Mouse (Mus musculus): ENCODE results near the gene Brca1. TPM values are rescaled to one million over a fixed set of nuclear protein-coding genes. Genes with fewer than 3 reads are reported as not detected.
A peak's percentile ranks its signal among the peaks of the same experiment; 100 is the strongest.

Brca1 gene
- polyA plus RNA-seq, 1 experiment from 2014 or later, result 16.1 TPM

- Histone ChIP-seq H3K36me3 (peaks cover 28% of the 10 kb centered on the region), H3K27ac (peak overlapping the region; percentile 87), H3K27me3 (ENCODE audit: insufficient read depth, poor library complexity, severe bottlenecking) (peaks cover 8% of the 10 kb centered on the region), H3K9me3 (no peaks in the 10 kb centered on the region), H3K4me1 (replicated peaks) (peaks cover 85% of the 10 kb centered on the region), H3K4me3 (peak overlapping the region; percentile 75)
- WGBS, result under 1% methylated on average over 51 of the region's 51 CpGs
- DNase-seq (ENCODE audit: low spot score), result peak; percentile 68
These were observed 86.5 kb downstream of the Brca1 start for GRCm38 (mm10) chr11:101465101-101465868.

GRCm38 (mm10) chr11:101464211-101465100 lies 87.3 kb downstream of the Brca1 start, which contains the start of gene Rnd2:
Gene Rnd2, plus strand, starts transcription at chr11:101464999.
- 13% methylated on average over 12 of the region's 12 CpGs for WGBS
- Histone ChIP-seq H3K4me3 (peak within 1 kb of the TSS; percentile 75), H3K27ac (peak within 1 kb of the TSS; percentile 87), H3K36me3 (peaks cover 32% of the 10 kb centered on the region), H3K27me3 (ENCODE audit: insufficient read depth, poor library complexity, severe bottlenecking) (peaks cover 8% of the 10 kb centered on the region), H3K4me1 (replicated peaks) (peaks cover 87% of the 10 kb centered on the region), H3K9me3 (no peaks in the 10 kb centered on the region)
- DNase-seq (ENCODE audit: low spot score), result no peak

- 34% methylated on average over 13 of the region's 13 CpGs for WGBS
- H3K4me1 ChIP-seq (replicated peaks), result peaks cover 84% of the 10 kb centered on the region
- H3K27ac ChIP-seq, result peak overlapping the region; percentile 81
- H3K4me3 ChIP-seq, result peak overlapping the region; percentile 75
- DNase-seq (ENCODE audit: low spot score), result peak; percentile 66
- peaks cover 8% of the 10 kb centered on the region for H3K27me3 ChIP-seq (ENCODE audit: insufficient read depth, poor library complexity, severe bottlenecking)
- no peaks in the 10 kb centered on the region for H3K9me3 ChIP-seq
- H3K36me3 ChIP-seq, result peaks cover 48% of the 10 kb centered on the region
These were observed 88.9 kb downstream of the Brca1 start for GRCm38 (mm10) chr11:101462583-101463440.

- 74% methylated on average over 14 of the region's 14 CpGs for WGBS
- no peaks in the 10 kb centered on the region for H3K9me3 ChIP-seq
- H3K27me3 ChIP-seq (ENCODE audit: insufficient read depth, poor library complexity, severe bottlenecking), result peaks cover 7% of the 10 kb centered on the region
- DNase-seq (ENCODE audit: low spot score), result no peak
- H3K4me1 ChIP-seq (replicated peaks), result peaks cover 78% of the 10 kb centered on the region
- H3K36me3 ChIP-seq, result peaks cover 54% of the 10 kb centered on the region
- peak overlapping the region; percentile 75 for H3K4me3 ChIP-seq
- H3K27ac ChIP-seq, result peak overlapping the region; percentile 81
These were observed 89.6 kb downstream of the Brca1 start for GRCm38 (mm10) chr11:101462141-101462540.

DNA sequence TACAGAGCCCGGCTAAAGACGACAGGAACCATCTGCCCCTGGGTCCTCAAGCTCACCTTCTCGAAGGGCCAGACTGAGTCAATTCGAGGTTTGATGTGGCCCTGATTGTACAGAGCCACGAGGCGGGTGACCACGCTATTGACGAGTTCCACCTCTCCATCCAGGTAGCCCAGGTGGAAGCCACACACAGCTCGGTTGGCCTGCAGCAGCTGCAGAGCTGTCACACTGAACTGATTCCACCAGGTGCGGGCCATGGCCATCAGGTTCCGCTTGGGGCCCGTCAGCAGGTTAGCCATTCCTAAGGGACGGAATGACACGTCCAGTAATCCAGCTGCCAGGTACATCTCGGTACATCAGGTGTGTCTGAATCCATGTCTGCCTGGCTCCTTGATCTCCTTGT lies 91.4 kb downstream of the Brca1 start:
- H3K27ac ChIP-seq, result peak overlapping the region; percentile 66; the same call in 1 of the 2 replicates

GRCm38 (mm10) chr11:101459716-101460115 lies 92.0 kb downstream of the Brca1 start:
- H3K27ac ChIP-seq, result peak overlapping the region; percentile 66; the same call in 1 of the 2 replicates
- H3K36me3 ChIP-seq, result peaks cover 61% of the 10 kb centered on the region
- H3K27me3 ChIP-seq (ENCODE audit: insufficient read depth, poor library complexity, severe bottlenecking), result no peaks in the 10 kb centered on the region
- WGBS, result 35% methylated on average over 6 of the region's 6 CpGs
- H3K9me3 ChIP-seq, result no peaks in the 10 kb centered on the region
- no peak for DNase-seq (ENCODE audit: low spot score)
- no peak overlapping the region for H3K4me3 ChIP-seq
- H3K4me1 ChIP-seq (replicated peaks), result peaks cover 63% of the 10 kb centered on the region

More for the DNA sequence above, 91.4 kb downstream of the Brca1 start:
- H3K4me3 ChIP-seq, result no peak overlapping the region
- H3K9me3 ChIP-seq, result no peaks in the 10 kb centered on the region
- 88% methylated on average over 15 of the region's 15 CpGs for WGBS
- peaks cover 61% of the 10 kb centered on the region for H3K36me3 ChIP-seq
- H3K4me1 ChIP-seq (replicated peaks), result peaks cover 63% of the 10 kb centered on the region
- DNase-seq (ENCODE audit: low spot score), result no peak
- no peaks in the 10 kb centered on the region for H3K27me3 ChIP-seq (ENCODE audit: insufficient read depth, poor library complexity, severe bottlenecking)

DNA sequence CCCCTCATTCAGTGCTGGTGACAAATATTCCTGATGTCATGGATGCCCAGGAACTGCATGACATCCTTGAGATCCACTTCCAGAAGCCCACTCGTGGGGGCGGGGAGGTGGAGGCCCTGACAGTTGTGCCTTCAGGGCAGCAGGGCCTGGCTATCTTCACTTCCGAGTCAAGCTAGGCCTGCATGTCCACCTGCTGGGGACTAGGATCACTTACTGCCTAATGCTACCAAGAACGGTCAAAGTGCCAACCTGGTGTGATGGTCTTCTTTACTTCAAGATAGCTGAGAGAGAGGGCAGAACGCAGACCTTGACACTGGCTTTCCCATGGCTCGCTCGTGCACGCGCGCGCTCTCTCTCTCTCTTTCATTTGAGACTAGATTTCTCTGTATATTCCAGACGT lies 93.5 kb downstream of the Brca1 start:
- Histone ChIP-seq H3K9me3 (no peaks in the 10 kb centered on the region), H3K4me3 (no peak overlapping the region), H3K27me3 (ENCODE audit: insufficient read depth, poor library complexity, severe bottlenecking) (no peaks in the 10 kb centered on the region), H3K4me1 (replicated peaks) (peaks cover 57% of the 10 kb centered on the region), H3K27ac (0 out of 2 replicates have a peak overlapping the region, but pooled peaks have one; percentile 16), H3K36me3 (peaks cover 61% of the 10 kb centered on the region)
- 85% methylated on average over 12 of the region's 12 CpGs for WGBS
- DNase-seq (ENCODE audit: low spot score), result no peak

DNA sequence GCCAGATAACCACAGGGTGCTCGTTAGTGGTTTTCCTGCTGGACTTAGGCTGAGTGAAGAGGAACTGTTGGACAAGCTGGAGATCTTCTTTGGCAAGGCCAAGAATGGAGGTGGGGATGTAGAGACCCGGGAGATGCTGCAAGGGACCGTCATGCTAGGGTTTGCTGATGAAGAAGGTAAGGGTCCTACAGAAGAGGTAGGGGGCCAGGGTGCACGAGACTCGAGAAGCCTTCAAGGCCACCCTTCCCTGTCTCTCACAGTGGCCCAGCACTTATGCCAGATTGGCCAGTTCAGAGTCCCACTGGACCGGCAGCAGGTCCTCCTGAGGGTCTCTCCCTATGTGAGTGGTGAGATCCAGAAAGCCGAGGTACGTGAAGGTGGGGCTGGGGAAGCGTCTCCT lies 94.1 kb downstream of the Brca1 start:
- peaks cover 51% of the 10 kb centered on the region for H3K4me1 ChIP-seq (replicated peaks)
- H3K27me3 ChIP-seq (ENCODE audit: insufficient read depth, poor library complexity, severe bottlenecking), result no peaks in the 10 kb centered on the region
- DNase-seq (ENCODE audit: low spot score), result no peak
- no peak overlapping the region for H3K4me3 ChIP-seq
- WGBS, result 93% methylated on average over 9 of the region's 9 CpGs
- no peak overlapping the region for H3K27ac ChIP-seq
- H3K9me3 ChIP-seq, result no peaks in the 10 kb centered on the region
- H3K36me3 ChIP-seq, result peaks cover 61% of the 10 kb centered on the region

- Histone ChIP-seq H3K4me1 (replicated peaks) (peaks cover 42% of the 10 kb centered on the region), H3K4me3 (no peak overlapping the region), H3K27me3 (ENCODE audit: insufficient read depth, poor library complexity, severe bottlenecking) (no peaks in the 10 kb centered on the region), H3K9me3 (no peaks in the 10 kb centered on the region), H3K36me3 (peaks cover 41% of the 10 kb centered on the region), H3K27ac (peak overlapping the region; percentile 35; the same call in 1 of the 2 replicates)
- no peak for DNase-seq (ENCODE audit: low spot score)
- 89% methylated on average over 7 of the region's 7 CpGs for WGBS
These were observed 96.1 kb downstream of the Brca1 start for GRCm38 (mm10) chr11:101455627-101456026.

DNA sequence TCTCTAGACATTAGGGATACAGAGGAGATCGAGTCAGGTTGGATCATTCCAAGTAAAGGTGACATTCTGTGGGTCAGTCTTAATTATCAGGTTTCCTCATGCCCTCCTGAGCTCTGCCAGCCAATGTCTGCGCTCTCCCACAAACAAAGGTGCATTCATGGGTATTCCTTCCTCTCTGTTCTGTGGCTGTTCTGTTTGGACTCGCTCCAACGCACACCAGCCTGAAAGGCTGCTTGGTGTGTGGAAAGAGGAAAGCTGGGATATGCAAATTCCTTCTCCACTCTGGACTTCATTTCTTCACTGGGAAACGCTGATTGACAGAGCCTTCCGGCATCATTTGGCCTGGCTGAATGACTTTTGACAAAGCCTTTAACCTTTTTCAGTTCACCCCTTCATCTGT lies 97.1 kb downstream of the Brca1 start:
- Histone ChIP-seq H3K36me3 (peaks cover 32% of the 10 kb centered on the region), H3K4me1 (replicated peaks) (peaks cover 34% of the 10 kb centered on the region), H3K9me3 (no peaks in the 10 kb centered on the region), H3K4me3 (no peak overlapping the region), H3K27ac (peak overlapping the region; percentile 69), H3K27me3 (ENCODE audit: insufficient read depth, poor library complexity, severe bottlenecking) (no peaks in the 10 kb centered on the region)
- no peak for DNase-seq (ENCODE audit: low spot score)
- 48% methylated on average over 6 of the region's 6 CpGs for WGBS

GRCm38 (mm10) chr11:101452093-101452774 lies 99.5 kb downstream of the Brca1 start:
- H3K4me1 ChIP-seq (replicated peaks), result peaks cover 19% of the 10 kb centered on the region
- no peaks in the 10 kb centered on the region for H3K9me3 ChIP-seq
- WGBS, result 77% methylated on average over 10 of the region's 10 CpGs
- H3K27me3 ChIP-seq (ENCODE audit: insufficient read depth, poor library complexity, severe bottlenecking), result no peaks in the 10 kb centered on the region
- DNase-seq (ENCODE audit: low spot score), result no peak
- peaks cover 8% of the 10 kb centered on the region; the same call in 1 of the 2 replicates for H3K36me3 ChIP-seq
- H3K4me3 ChIP-seq, result no peak overlapping the region
- H3K27ac ChIP-seq, result no peak overlapping the region

GRCm38 (mm10) chr11:101451536-101451935 lies 100.2 kb downstream of the Brca1 start:
- Histone ChIP-seq H3K27ac (no peak overlapping the region), H3K4me3 (no peak overlapping the region), H3K36me3 (peaks cover 6% of the 10 kb centered on the region), H3K27me3 (ENCODE audit: insufficient read depth, poor library complexity, severe bottlenecking) (no peaks in the 10 kb centered on the region), H3K4me1 (replicated peaks) (peaks cover 19% of the 10 kb centered on the region), H3K9me3 (no peaks in the 10 kb centered on the region)
- DNase-seq (ENCODE audit: low spot score), result no peak
- WGBS, result 94% methylated on average over 10 of the region's 10 CpGs

Measured in hindbrain, embryonic 10.5 days (tissue).